Mouse (Mus musculus): ENCODE results near the gene Lyrm9.

DNA sequence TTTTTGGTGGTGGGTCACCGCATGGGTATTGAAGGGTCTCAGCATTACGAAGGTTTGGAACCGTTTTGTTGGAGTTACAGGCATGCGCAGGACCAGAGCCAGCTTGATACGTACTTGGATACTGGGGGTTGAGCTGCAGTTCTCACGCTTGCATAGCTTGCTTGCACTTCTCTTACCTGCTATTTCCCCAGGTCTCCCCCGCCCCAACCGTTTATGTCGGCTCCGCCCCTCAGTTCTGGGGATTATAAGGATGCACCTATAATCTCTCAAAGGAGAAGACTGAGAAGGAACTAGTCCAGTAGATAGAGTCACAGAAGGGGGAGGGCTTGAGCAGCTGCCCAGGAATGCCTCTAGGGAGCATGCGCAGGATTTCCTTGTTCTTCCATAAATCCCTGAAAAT, 26.1 kb downstream of the Lyrm9 start:
- TF ChIP-seq CTCF (IDR thresholded peaks at IDR 0.05; ENCODE audit: insufficient read depth, low read length) (no peak), POLR2A (IDR thresholded peaks at IDR 0.05; ENCODE audit: borderline replicate concordance, extremely low read depth, low read depth, low read length) (no peak)

Data from lung, adult 2 months (tissue).